In genomic region chr17:48031521-48032430, GRCm38 (mm10) we compare ENCODE assay signal across 8 mouse cellular contexts. TPM values are rescaled to one million over a fixed set of nuclear protein-coding genes. Genes with fewer than 3 reads are reported as not detected.
DNase-seq lines count a peak whose midpoint lies in the region; ATAC-seq lines count a peak whose summit lies in the region.

No protein-coding gene starts in this region.

- no peaks in the 10 kb centered on the region for H3K36me3 ChIP-seq in forebrain, embryonic 14.5 days (ENCODE audit: control insufficient read depth, insufficient read depth, low read length)
- H3K36me3 ChIP-seq in limb, embryonic 12.5 days = no peaks in the 10 kb centered on the region
- no peaks in the 10 kb centered on the region for H3K36me3 ChIP-seq in midbrain, embryonic 13.5 days

- peak; percentile 33 for ATAC-seq in forebrain, embryonic 14.5 days
- ATAC-seq in limb, embryonic 12.5 days (ENCODE audit: insufficient number of reproducible peaks, insufficient read depth, low FRiP score, low TSS enrichment, low read depth) = peak; percentile 92
- peak; percentile 71 for ATAC-seq in midbrain, embryonic 13.5 days
- ATAC-seq in activated CD4-positive, CD25-positive, alpha-beta regulatory T cell, adult 4 months = no peak

- peak overlapping the region; percentile 26 for H3K4me3 ChIP-seq in forebrain, embryonic 14.5 days (ENCODE audit: low read depth, low read length)
- peak overlapping the region; percentile 34 for H3K4me3 ChIP-seq in limb, embryonic 12.5 days (replicated peaks)
- peak overlapping the region; percentile 40 for H3K4me3 ChIP-seq in midbrain, embryonic 13.5 days (replicated peaks)

- peaks cover 30% of the 10 kb centered on the region for H3K4me1 ChIP-seq in forebrain, embryonic 14.5 days (ENCODE audit: control insufficient read depth, insufficient read depth, low read length)
- peaks cover 52% of the 10 kb centered on the region for H3K4me1 ChIP-seq in limb, embryonic 12.5 days (replicated peaks)
- H3K4me1 ChIP-seq in midbrain, embryonic 13.5 days (replicated peaks) = peaks cover 35% of the 10 kb centered on the region

- peak overlapping the region; percentile 59 for H3K9ac ChIP-seq in forebrain, embryonic 14.5 days (ENCODE audit: low read length)
- peak overlapping the region; percentile 55 for H3K9ac ChIP-seq in limb, embryonic 12.5 days (replicated peaks)
- H3K9ac ChIP-seq in midbrain, embryonic 13.5 days (replicated peaks) = peak overlapping the region; percentile 61

- DNase-seq in gastrocnemius, postnatal 14 days = peak; percentile 40
- DNase-seq in gastrocnemius, postnatal 36 days = no peak
- DNase-seq in ES-CJ7 (ENCODE audit: low read depth, low spot score) = peak; percentile 78
- DNase-seq in forebrain, embryonic 14.5 days (ENCODE audit: low spot score) = peak; percentile 64
- DNase-seq in cerebellum, postnatal 36 days = no peak

- intact Hi-C loops in gastrocnemius, postnatal 14 days (cut with DNase I; ENCODE audit: low total_unique reads) = no loop called here
- intact Hi-C loops in gastrocnemius, postnatal 36 days (cut with DNase I) = no loop called here

- no peak overlapping the region for H3K27ac ChIP-seq in forebrain, embryonic 14.5 days (ENCODE audit: low read depth, low read length)
- H3K27ac ChIP-seq in limb, embryonic 12.5 days = peak overlapping the region; percentile 93
- no peak overlapping the region for H3K27ac ChIP-seq in midbrain, embryonic 13.5 days

- peak overlapping the region; percentile 70 for H3K4me2 ChIP-seq in forebrain, embryonic 14.5 days (ENCODE audit: low read length)
- H3K4me2 ChIP-seq in limb, embryonic 12.5 days = peak overlapping the region; percentile 74
- peak overlapping the region; percentile 76 for H3K4me2 ChIP-seq in midbrain, embryonic 13.5 days (replicated peaks)

- H3K9me3 ChIP-seq in forebrain, embryonic 14.5 days (replicated peaks; ENCODE audit: control insufficient read depth, low read length) = no peaks in the 10 kb centered on the region
- H3K9me3 ChIP-seq in limb, embryonic 12.5 days = 0 out of 2 replicates have a peak, but pooled peaks cover 2% of the 10 kb centered on the region
- H3K9me3 ChIP-seq in midbrain, embryonic 13.5 days = no peaks in the 10 kb centered on the region

- WGBS in forebrain, embryonic 14.5 days = 6% methylated on average over 35 of the region's 42 CpGs
- WGBS in limb, embryonic 12.5 days = 4% methylated on average over 42 of the region's 42 CpGs
- WGBS in midbrain, embryonic 13.5 days = 6% methylated on average over 34 of the region's 42 CpGs

- 0 out of 2 replicates have a peak, but pooled peaks cover 3% of the 10 kb centered on the region for H3K27me3 ChIP-seq in forebrain, embryonic 14.5 days (replicated peaks; ENCODE audit: control insufficient read depth, insufficient read depth, low read length)
- H3K27me3 ChIP-seq in limb, embryonic 12.5 days = peaks cover 46% of the 10 kb centered on the region
- H3K27me3 ChIP-seq in midbrain, embryonic 13.5 days = peaks cover 23% of the 10 kb centered on the region

RNA-seq across cellular contexts. Expression of gene 1700122O11Rik, which starts 6.3 kb away (rescaled TPM):
- not detected for total RNA-seq in gastrocnemius, postnatal 14 days (2021)
- not detected for total RNA-seq in gastrocnemius, postnatal 36 days (2021)
- polyA plus RNA-seq in forebrain, embryonic 14.5 days (2014; fragmentation: Nextera tagmentation; extraction: Ambion mirVana) = not detected in 2 replicates
- not detected in 2 replicates for polyA plus RNA-seq in limb, embryonic 12.5 days (2016; fragmentation: Nextera tagmentation; extraction: Ambion mirVana)
- polyA plus RNA-seq in midbrain, embryonic 13.5 days (2015; fragmentation: Nextera tagmentation; extraction: Ambion mirVana) = not detected in 2 replicates
- not detected for polyA plus RNA-seq in activated CD4-positive, CD25-positive, alpha-beta regulatory T cell, adult 4 months (2017; shearing (Covaris generic))

RNA-seq across cellular contexts. Expression of gene 1700067P10Rik, which starts 57.3 kb away (rescaled TPM):
- total RNA-seq in gastrocnemius, postnatal 14 days (2021) = not detected
- total RNA-seq in gastrocnemius, postnatal 36 days (2021) = not detected
- polyA plus RNA-seq in forebrain, embryonic 14.5 days (2014; fragmentation: Nextera tagmentation; extraction: Ambion mirVana) = not detected in 2 replicates
- polyA plus RNA-seq in limb, embryonic 12.5 days (2016; fragmentation: Nextera tagmentation; extraction: Ambion mirVana) = not detected in 2 replicates
- polyA plus RNA-seq in midbrain, embryonic 13.5 days (2015; fragmentation: Nextera tagmentation; extraction: Ambion mirVana) = 0.34 TPM in 1 of 2 replicates, not detected in the other
- polyA plus RNA-seq in activated CD4-positive, CD25-positive, alpha-beta regulatory T cell, adult 4 months (2017; shearing (Covaris generic)) = not detected

Comparison
In these comparisons a context has a peak if more than half of its experiments do, and no peak if none do; other contexts are left out.
1. DNase-seq: peak in gastrocnemius, postnatal 14 days (single experiment), ES-CJ7 (single experiment) and forebrain, embryonic 14.5 days (single experiment); none in gastrocnemius, postnatal 36 days (0 of 2) and cerebellum, postnatal 36 days (0 of 2).
2. Peak in every context shown above with its lines, with median percentiles within 50 percentile points of each other: H3K4me2 ChIP-seq, H3K4me3 ChIP-seq and H3K9ac ChIP-seq.